Mouse (Mus musculus): ENCODE results near the gene Ntsr1.

DNA sequence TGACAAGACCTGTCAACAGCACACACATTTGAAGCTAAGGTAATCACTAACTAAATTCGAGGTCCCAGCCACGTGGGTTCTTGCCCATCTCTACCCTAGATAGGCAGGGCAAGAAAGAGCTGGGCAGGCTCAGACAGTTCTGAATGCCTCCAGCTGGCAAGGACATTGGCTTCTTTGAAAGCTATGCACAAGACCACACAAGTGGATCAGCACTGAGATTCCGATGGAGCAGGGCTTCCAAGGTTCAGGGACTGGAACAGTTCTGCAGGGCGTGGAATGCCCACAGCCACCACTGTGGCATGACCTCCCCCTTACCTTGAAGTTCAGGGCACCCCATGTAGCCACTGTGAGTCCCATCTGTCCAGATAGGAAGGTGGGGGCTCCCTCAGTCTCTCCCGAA, 49.2 kb upstream of the Ntsr1 start:
- TF ChIP-seq CTCF (IDR thresholded peaks at IDR 0.05 in 2 of 3, conservative IDR thresholded peaks at IDR 0.05 in 1 of 3; ENCODE audit: control insufficient read depth in 1 of 3, insufficient read depth in 1 of 3, low read depth in 2 of 3, low read length in 3 of 3, poor library complexity in 1 of 3, severe bottlenecking in 1 of 3) (no peak), ZNF384 (IDR thresholded peaks at IDR 0.05; ENCODE audit: low read depth, low read length) (no peak), JUND (IDR thresholded peaks at IDR 0.05; ENCODE audit: low read depth, low read length) (no peak), E2F4 (IDR thresholded peaks at IDR 0.05; ENCODE audit: borderline replicate concordance, low read depth, low read length) (no peak), POLR2A (IDR thresholded peaks at IDR 0.05; ENCODE audit: control insufficient read depth in 1 of 2, insufficient read depth in 1 of 2, low read depth in 1 of 2, low read length in 2 of 2, poor library complexity in 1 of 2) (no peak)
